Mouse (Mus musculus) ovary, postnatal 14 days (tissue): ENCODE measurements around the gene Prox2.
"Not testable (repeated sequence)": the region's sequence is repeated elsewhere in the genome, so short reads cannot be mapped to it uniquely, and the experiment has no call there.

Experiments
- DNase-seq: peaks from one replicate; pipeline ENCODE4 v3.0.0; 2022; ENCODE audit warnings: low spot score

Gene Prox2

GRCm38 (mm10) chr12:85110698-85111592 is at the start of gene Prox2, which contains the start of gene Dlst:
Gene Prox2 (minus strand): TSS chr12:85110759.
Gene Dlst (plus strand): TSS chr12:85110833.
- peak; percentile 83 for DNase-seq

GRCm38 (mm10) chr12:85159592-85159991 is 49.0 kb upstream of the Prox2 start:
- no peak for DNase-seq

- no peak for DNase-seq
These were observed 48.2 kb upstream of the Prox2 start for GRCm38 (mm10) chr12:85158801-85159200.

- DNase-seq: no peak
These were observed 47.4 kb upstream of the Prox2 start for GRCm38 (mm10) chr12:85157797-85158460.

GRCm38 (mm10) chr12:85156324-85156723 is 45.8 kb upstream of the Prox2 start:
- no peak for DNase-seq

- no peak for DNase-seq
These were observed 42.5 kb upstream of the Prox2 start for GRCm38 (mm10) chr12:85153011-85153410.

- no peak for DNase-seq
These were observed 40.6 kb upstream of the Prox2 start, which contains the start of gene Rps6kl1 for GRCm38 (mm10) chr12:85151002-85151774. Gene Rps6kl1 (minus strand): TSS chr12:85151264.

GRCm38 (mm10) chr12:85150321-85151001 is 39.9 kb upstream of the Prox2 start:
- no peak for DNase-seq

- no peak for DNase-seq
These were observed 36.3 kb upstream of the Prox2 start for GRCm38 (mm10) chr12:85146881-85147280.

- no peak for DNase-seq
These were observed 35.8 kb upstream of the Prox2 start for GRCm38 (mm10) chr12:85146355-85146754.

GRCm38 (mm10) chr12:85145630-85146029 is 35.1 kb upstream of the Prox2 start:
- DNase-seq: no peak

GRCm38 (mm10) chr12:85144821-85145220 is 34.3 kb upstream of the Prox2 start:
- DNase-seq: no peak

GRCm38 (mm10) chr12:85144276-85144675 is 33.7 kb upstream of the Prox2 start:
- not testable (repeated sequence) for DNase-seq

- peak; percentile 88 for DNase-seq
These were observed 32.2 kb upstream of the Prox2 start for GRCm38 (mm10) chr12:85142803-85143202.

GRCm38 (mm10) chr12:85141096-85141495 is 30.5 kb upstream of the Prox2 start:
- no peak for DNase-seq

- no peak for DNase-seq
These were observed 29.6 kb upstream of the Prox2 start for GRCm38 (mm10) chr12:85140036-85140701.

GRCm38 (mm10) chr12:85136627-85137026 is 26.1 kb upstream of the Prox2 start:
- DNase-seq: no peak

- no peak for DNase-seq
These were observed 25.2 kb upstream of the Prox2 start for GRCm38 (mm10) chr12:85135513-85136470.

- no peak for DNase-seq
These were observed 23.7 kb upstream of the Prox2 start for GRCm38 (mm10) chr12:85134043-85134794.
